Mouse (Mus musculus) hindbrain, embryonic 10.5 days (tissue): ENCODE results near the gene Rab28. TPM values are rescaled to one million over a fixed set of nuclear protein-coding genes. Genes with fewer than 3 reads are reported as not detected.

ENCODE experiments used
- DNase-seq: peaks from one replicate; pipeline ENCODE4 v3.0.0-alpha.2; 2017; ENCODE audit warnings: low spot score
- H3K27ac ChIP-seq: fragments of 300-500 bp; sonication (generic); 2 replicates; pipeline ENCODE4 v1.5.1; 2016; ENCODE audit warnings: mild to moderate bottlenecking, moderate library complexity
- H3K27me3 ChIP-seq: fragments of 300-500 bp; sonication (generic); 2 replicates; pipeline ENCODE4 v1.6.1; 2016; ENCODE audit warnings: mild to moderate bottlenecking; ENCODE audit not compliant: poor library complexity, insufficient read depth, severe bottlenecking
- H3K36me3 ChIP-seq: fragments of 300-500 bp; sonication (generic); 2 replicates; pipeline ENCODE4 v1.6.1; 2016; ENCODE audit warnings: mild to moderate bottlenecking, moderate library complexity
- H3K4me1 ChIP-seq: fragments of 300-500 bp; sonication (generic); replicated peaks from 2 replicates; pipeline ENCODE4 v1.6.1; 2016; ENCODE audit warnings: mild to moderate bottlenecking
- H3K4me3 ChIP-seq: fragments of 300-500 bp; sonication (generic); 2 replicates; pipeline ENCODE4 v1.5.1; 2016; ENCODE audit warnings: mild to moderate bottlenecking, moderate library complexity
- H3K9me3 ChIP-seq: fragments of 300-500 bp; sonication (generic); 2 replicates; pipeline ENCODE4 v1.6.1; 2016; ENCODE audit warnings: mild to moderate bottlenecking, moderate library complexity
- WGBS: fragments of 180-500 bp; shearing (Covaris S2); methylation state at CpG from one replicate; pipeline ENCODE4 v1.1.7; 2016; 5-methylcytosine and 5-hydroxymethylcytosine counted together
- polyA plus RNA-seq: library from polyadenylated mRNA; unstranded; fragments of >200 nt; fragmentation: Nextera tagmentation; extraction: Ambion mirVana; gene quantifications from 2 replicates; pipeline ENCODE4 v1.2.1, GENCODE M21; 2016

Gene Rab28
- polyA plus RNA-seq, 1 experiment from 2014 or later = 74.8 TPM

DNA sequence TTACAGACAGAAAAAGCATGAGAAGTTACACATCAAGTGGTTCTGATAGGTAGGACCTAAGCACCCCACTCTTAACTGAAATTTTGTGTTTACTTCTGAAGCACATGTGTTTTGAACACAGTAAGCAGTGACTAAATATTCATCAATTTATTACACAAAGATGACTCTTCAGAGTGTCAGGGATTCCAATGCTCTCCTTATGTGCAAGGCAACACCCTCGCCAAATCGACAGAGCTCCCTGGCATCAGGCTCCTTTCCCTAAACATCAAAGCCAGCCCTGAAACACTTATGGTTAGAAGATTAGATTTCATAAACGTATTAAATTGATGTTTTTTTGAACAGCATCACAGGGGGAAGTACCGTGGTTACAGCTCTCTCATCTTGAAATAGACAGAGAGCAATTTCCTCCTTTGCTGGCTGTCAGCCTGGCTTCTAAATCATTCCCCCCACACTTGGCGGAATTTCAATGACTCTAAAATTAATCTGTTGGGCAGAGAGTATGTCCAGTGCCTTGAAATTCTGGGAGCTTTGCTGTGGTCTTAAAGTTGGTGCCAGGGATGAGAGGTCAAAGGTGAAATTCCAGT, 97.4 kb downstream of the Rab28 start:
- DNase-seq = no peak
- Histone ChIP-seq H3K9me3 (no peaks in the 10 kb centered on the region), H3K27ac (no peak overlapping the region), H3K4me3 (no peak overlapping the region), H3K27me3 (no peaks in the 10 kb centered on the region), H3K36me3 (no peaks in the 10 kb centered on the region), H3K4me1 (no peaks in the 10 kb centered on the region)
- WGBS = 73% methylated on average over 5 of the region's 5 CpGs

DNA sequence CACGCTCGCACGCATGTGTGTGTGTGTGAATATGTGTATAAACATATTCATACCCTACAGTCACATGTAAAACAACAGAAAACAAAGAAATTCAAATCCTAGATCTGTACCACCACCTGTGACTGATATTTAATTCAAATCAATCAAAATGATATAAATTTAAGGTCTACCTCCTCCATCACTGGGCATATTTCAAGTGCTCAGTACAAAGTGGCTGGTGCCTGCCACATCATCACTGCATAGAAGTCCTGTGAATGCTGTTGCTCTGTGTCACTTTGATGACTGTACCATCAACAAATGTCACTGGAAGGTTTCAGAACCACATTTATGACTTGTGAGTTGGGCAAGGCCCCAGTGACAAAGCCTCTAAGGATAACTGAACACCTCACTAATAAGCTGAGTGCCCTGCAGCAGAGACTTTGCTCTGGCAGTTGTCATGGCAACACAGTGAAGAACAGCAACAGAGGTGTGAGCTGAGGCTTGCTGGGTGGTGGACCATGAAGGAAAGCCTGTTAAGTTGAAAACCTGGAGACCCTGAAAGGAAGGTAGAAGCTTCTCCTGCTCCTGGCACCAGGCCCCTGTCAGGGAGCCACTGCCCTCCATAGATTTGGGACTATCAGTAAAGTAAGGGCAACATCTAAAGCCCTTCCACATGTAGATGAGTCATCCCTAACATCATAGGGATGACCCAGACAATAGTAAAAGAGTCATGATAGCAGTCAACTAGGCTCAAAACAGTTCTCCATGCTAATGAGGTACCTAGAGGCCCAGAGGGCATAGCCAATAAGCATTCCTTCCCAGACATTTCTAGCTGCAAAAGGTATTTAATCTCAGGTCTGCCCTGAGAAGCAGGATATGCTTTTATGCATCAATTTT, 111.5 kb downstream of the Rab28 start:
- Histone ChIP-seq H3K27me3 (no peaks in the 10 kb centered on the region), H3K27ac (no peak overlapping the region), H3K36me3 (no peaks in the 10 kb centered on the region), H3K4me3 (no peak overlapping the region), H3K4me1 (no peaks in the 10 kb centered on the region), H3K9me3 (no peaks in the 10 kb centered on the region)
- WGBS = 94% methylated on average over 3 of the region's 3 CpGs
- DNase-seq = no peak

DNA sequence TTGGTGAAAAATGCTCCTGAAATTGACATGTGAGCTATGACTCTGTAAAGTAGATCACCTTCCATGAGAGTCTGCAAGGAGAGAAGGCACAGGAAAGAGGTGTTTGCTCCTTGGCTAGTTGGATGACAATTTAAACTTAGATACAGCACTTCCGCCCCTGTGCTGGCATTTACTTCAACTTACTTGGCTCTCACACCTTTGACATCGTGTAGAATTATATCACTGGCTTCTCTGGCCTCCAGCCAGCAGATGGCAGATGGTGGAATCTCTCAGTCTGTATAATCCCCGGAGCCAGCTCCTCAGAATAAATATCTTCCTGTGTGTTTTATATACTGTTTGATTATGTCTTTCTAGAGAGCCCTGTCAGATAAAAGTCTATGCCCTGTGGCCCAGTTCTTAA, 112.8 kb downstream of the Rab28 start:
- H3K4me3 ChIP-seq = no peak overlapping the region
- no peaks in the 10 kb centered on the region for H3K27me3 ChIP-seq
- no peak for DNase-seq
- H3K9me3 ChIP-seq = no peaks in the 10 kb centered on the region
- no peaks in the 10 kb centered on the region for H3K4me1 ChIP-seq
- WGBS = 78% methylated on average over 3 of the region's 3 CpGs
- H3K27ac ChIP-seq = no peak overlapping the region
- no peaks in the 10 kb centered on the region for H3K36me3 ChIP-seq

DNA sequence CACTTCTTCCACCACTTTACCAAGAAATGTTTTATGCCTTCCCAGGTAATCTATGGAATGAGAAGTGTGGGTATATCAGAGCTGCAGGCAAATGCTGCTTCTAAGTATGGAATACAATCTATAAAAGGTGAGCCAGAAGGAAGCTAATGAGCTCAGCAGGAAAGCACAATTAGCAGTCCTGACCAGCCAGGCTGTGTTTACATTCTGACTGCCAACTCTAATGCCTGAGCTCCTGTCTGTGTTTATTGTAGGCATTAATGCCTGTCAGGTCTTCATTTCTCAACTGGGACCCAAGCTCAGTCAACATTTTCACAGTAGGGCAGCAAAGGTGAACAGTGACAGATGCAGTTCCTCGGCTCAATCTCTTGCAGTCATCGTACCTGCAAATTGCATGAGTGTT, 129.9 kb downstream of the Rab28 start:
- Histone ChIP-seq H3K27ac (no peak overlapping the region), H3K4me3 (no peak overlapping the region), H3K9me3 (no peaks in the 10 kb centered on the region), H3K4me1 (no peaks in the 10 kb centered on the region), H3K36me3 (no peaks in the 10 kb centered on the region), H3K27me3 (no peaks in the 10 kb centered on the region)
- DNase-seq = no peak
- 82% methylated on average over 2 of the region's 2 CpGs for WGBS

Other genes starting within 250 kb of the Rab28 start
- 0.27 and 0.46 TPM in 2 replicates for gene Nkx3-2, start 56.3 kb upstream of the Rab28 start, polyA plus RNA-seq
- gene Bod1l, start 136.2 kb upstream of the Rab28 start, polyA plus RNA-seq = 12.4 and 16.6 TPM in 2 replicates